Mouse (Mus musculus): Measurements from ENCODE around the gene Col24a1.

- TF ChIP-seq EP300 (IDR thresholded peaks at IDR 0.05; ENCODE audit: low read depth), result no peak
- TF ChIP-seq CTCF (IDR thresholded peaks at IDR 0.05; ENCODE audit: low read depth), result no peak
These were observed 56.4 kb downstream of the Col24a1 start for GRCm38 (mm10) chr3:145348690-145349089.
